Mouse (Mus musculus) heart, postnatal 36 days (tissue): Measurements from ENCODE around the gene Chd4. TPM values are rescaled to one million over a fixed set of nuclear protein-coding genes. Genes with fewer than 3 reads are reported as not detected.

ENCODE experiments used
- DNase-seq, 2 experiments: peaks; one replicate each; pipeline ENCODE4 v3.0.0; 2021 to 2022
- intact Hi-C: fragments of 180-260 bp; cut with DNase I; formaldehyde crosslinking; loops from one replicate; pipeline ENCODE4 v1.15.1; 2025
- total RNA-seq, 2 experiments: library from RNA; stranded (reverse); gene quantifications; 2 replicates each; pipeline ENCODE4 v1.2.3; 2021

Gene Chd4
- total RNA-seq, 2 experiments from 2014 or later, result 118 to 127 TPM

DNA sequence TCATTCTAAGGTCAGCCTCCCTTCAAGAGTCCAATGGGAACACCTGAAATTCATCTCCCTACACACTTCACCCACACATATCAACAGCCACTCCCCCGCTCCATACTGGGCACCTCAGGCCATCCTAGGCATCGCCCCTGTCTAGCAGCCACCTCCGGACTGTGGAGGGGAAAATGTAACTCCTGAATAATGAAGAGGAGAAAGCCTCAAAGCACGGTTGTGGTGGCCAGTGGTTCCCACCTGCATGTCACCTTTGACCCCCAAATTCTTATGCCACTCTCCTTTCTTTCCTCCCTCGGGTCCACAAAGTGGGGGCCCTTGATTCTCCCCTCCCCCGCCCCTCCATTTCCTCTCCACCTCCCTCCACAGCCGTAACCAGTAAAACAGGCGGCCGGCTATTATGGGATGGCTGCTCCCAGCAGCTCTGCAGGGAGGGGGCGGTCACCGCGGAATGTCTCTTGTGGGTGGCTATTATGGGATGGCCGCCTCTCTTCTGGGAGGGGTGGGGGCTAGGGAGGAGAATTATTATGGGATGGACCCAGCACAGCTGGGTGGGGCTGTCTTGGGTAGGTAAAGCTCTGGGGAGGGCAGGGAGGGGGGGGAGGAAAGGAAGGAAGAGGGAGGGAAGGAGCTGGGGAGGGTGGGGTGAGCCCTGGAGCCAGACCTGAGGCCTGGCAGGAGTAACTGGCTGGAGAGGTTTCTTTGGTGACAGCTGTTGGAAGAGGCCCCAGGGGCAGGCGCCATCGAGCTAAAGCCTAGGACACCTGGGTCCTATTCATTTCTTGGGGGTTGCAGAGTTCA, 6.1 kb upstream of the Chd4 start:
- peak; percentile 69 to 72 for DNase-seq
- intact Hi-C loops, result no loop called here

GRCm38 (mm10) chr6:125090341-125091085, 5.3 kb upstream of the Chd4 start:
- no peak for DNase-seq
- intact Hi-C loops, result no loop called here

- no peak for DNase-seq
- intact Hi-C loops, result no loop called here
These were observed 3.4 kb upstream of the Chd4 start for GRCm38 (mm10) chr6:125092372-125092771.

- no peak for DNase-seq
- intact Hi-C loops, result no loop called here
These were observed 938 bp upstream of the Chd4 start for GRCm38 (mm10) chr6:125094843-125095242.

DNA sequence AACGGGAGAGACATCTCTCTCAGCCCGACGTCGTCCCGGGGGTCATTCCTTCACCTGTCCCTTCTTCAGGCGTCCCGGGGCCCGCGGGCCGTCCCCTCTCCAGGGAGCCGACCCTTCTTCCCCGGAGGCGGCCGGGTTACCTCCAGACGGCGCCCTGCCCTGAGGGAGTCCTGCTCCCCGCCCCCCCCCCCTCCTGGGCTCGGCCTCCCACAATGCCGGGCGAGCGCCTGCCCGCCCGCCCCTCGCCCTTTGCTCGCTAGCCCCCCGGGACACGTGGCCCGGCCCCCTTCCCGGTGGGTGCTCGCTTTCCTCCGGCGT, 457 bp downstream of the Chd4 start:
- no peak for DNase-seq
- intact Hi-C loops, result no loop called here

- intact Hi-C loops, result no loop called here
- peak; percentile 72 to 78 for DNase-seq
These were observed 990 bp downstream of the Chd4 start for GRCm38 (mm10) chr6:125096597-125097345.

GRCm38 (mm10) chr6:125097346-125097689, 1.5 kb downstream of the Chd4 start:
- no peak for DNase-seq
- intact Hi-C loops, result no loop called here

DNA sequence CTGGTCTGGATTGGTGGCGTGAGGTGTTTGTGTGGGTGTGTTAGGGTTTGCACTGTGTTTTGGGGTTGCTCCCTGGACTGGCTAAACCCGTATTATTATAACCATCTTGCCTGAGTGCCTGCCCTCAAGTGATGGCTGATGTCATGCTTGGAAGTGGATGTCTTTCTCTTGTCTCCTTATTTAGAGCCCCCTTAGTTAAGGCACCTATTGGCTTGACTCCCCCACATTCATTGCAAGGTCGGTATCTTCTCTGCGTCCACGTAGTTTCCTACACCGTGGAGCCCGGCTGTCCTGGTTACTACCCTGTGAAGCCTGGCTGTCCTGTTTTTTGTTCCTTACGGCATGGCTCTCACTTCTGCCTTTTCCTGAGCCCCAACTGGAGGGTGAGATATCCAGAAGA, 2.2 kb downstream of the Chd4 start:
- intact Hi-C loops, result no loop called here
- no peak for DNase-seq

GRCm38 (mm10) chr6:125098513-125098912, 2.7 kb downstream of the Chd4 start:
- peak in 1 of 2 experiments; percentile 23 for DNase-seq
- intact Hi-C loops, result no loop called here

DNA sequence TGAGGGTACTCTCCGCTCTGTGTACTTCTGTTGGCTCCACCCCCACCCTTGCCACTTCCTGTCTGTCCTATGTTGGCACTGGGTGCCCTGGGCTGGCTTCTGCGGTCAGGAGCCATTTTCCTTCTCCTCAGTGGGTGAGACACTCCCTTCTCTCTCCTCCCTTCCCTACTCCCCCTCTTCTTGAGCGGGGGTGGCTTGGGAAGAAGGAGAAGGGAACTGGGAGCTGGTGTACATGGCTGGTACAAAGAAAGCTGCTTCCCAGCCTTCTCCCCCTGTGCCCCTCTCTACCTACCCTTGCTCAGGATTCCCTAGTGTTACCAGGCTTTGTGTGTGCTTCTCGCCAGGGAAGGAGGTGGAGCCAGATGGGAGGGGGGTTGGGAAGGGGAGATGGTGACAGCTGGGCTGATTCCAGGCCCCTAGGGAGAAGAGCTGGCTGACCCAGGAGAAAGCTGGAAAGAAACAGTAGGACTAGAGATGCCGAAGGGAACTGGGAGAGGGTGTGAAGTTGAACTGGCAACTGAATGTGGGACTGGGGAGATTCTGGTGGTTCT, 3.7 kb downstream of the Chd4 start:
- peak; percentile 52 to 56 for DNase-seq
- intact Hi-C loops, result no loop called here

GRCm38 (mm10) chr6:125101444-125101843, 5.7 kb downstream of the Chd4 start:
- DNase-seq, result no peak
- intact Hi-C loops, result no loop called here

- intact Hi-C loops, result no loop called here
These were observed 8.4 kb downstream of the Chd4 start for GRCm38 (mm10) chr6:125104223-125104622.

GRCm38 (mm10) chr6:125107705-125108104, 11.9 kb downstream of the Chd4 start:
- intact Hi-C loops, result no loop called here
- DNase-seq, result no peak

More at GRCm38 (mm10) chr6:125104223-125104622, 8.4 kb downstream of the Chd4 start:
- DNase-seq, result no peak

DNA sequence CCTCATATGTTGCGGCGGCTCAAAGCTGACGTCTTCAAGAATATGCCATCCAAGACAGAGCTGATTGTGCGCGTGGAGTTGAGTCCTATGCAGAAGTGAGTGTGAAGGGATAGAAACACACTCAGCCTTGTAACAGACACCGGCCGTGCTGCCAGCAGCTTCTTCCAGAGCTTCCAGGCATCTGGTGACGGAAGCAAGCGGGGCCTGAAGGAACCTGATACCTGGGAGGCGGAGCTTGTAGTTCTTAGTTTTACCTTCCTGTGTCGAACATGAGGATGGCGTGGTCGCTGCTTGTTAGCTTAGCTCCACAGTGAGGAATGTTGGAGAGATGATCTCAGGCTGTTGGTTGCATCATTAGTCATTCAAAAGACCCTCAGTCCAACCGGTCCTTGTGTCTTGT, 13.6 kb downstream of the Chd4 start:
- intact Hi-C loops, result no loop called here
- DNase-seq, result no peak

DNA sequence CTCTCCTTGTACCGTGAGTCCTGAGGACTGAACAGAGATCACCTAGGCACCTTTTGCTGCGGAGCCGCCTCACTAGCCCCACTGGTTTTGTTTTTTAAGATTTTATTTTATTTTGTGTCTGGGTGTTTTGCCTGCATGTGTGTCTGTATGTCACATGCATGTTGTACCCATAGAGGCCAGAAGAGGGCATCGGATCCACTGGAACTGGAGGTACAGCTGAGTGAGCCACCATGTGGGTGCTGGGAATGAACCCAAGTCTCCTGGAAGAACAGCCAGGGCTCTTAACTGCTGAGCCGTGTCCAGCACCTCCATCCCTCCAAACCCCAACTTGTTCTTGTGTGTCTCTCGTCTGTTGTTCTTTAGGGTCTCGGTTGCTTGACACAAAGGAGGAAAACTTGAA, 15.1 kb downstream of the Chd4 start:
- peak; percentile 32 to 54 for DNase-seq
- intact Hi-C loops, result no loop called here

GRCm38 (mm10) chr6:125112553-125112952, 16.8 kb downstream of the Chd4 start:
- DNase-seq, result no peak
- intact Hi-C loops, result no loop called here

DNA sequence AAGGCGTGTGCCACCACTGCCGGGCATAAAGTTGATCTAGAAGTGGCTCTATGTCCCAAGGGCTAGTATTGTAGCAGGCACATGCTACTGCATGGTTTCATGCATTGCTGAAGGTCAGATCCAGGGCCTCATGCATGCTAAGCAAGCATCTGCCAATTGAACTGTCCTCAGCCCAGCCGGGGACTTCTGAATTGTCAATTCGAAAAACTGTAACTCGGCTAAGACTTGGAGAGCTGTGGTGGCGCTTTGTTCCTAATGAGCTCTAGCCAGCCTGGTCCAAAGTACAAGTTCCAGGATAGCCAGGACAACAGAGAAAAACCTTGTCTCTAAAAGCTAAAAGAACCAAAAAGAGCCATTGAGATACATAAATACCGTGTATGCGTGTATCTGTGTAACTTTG, 23.6 kb downstream of the Chd4 start:
- intact Hi-C loops, result no loop called here
- DNase-seq, result no peak

DNA sequence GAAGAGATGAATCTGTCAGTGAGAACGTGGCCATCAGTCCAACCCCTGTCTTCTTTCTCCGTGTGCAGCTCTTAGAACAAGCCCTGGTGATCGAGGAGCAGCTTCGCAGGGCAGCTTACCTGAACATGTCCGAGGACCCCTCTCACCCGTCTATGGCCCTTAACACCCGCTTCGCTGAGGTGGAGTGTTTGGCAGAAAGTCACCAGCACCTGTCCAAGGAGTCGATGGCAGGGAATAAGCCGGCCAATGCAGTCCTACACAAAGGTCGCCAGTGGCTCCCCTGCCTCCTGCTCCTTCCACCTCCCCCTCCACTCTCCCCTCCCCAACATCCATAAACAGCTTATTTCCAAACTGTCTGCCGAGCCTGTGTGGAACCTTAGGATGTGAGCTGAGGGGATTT, 32.9 kb downstream of the Chd4 start:
- intact Hi-C loops, result no loop called here
- DNase-seq, result no peak

- no peak for DNase-seq
- intact Hi-C loops, result loop anchor here (2.0 kb wide), 2 partner anchors 27 to 35 kb away; no protein-coding TSS in a partner anchor
These were observed 34.1 kb downstream of the Chd4 start for GRCm38 (mm10) chr6:125129710-125130402.
